Mouse (Mus musculus) embryonic facial prominence, embryonic 15.5 days (tissue): ENCODE data around the gene Znhit1. TPM values are rescaled to one million over a fixed set of nuclear protein-coding genes. Genes with fewer than 3 reads are reported as not detected.

Experiments used
- ATAC-seq: fragments of 200-750 bp; cut with Nextera tagmentation; 2 replicates; pipeline ENCODE4 v1.8.0; 2017; ENCODE audit warnings: low read depth, moderate TSS enrichment; ENCODE audit not compliant: insufficient number of reproducible peaks, low FRiP score, low TSS enrichment
- H3K27ac ChIP-seq: fragments of 300-500 bp; sonication (generic); replicated peaks from 2 replicates; pipeline ENCODE4 v1.5.1; 2015; ENCODE audit warnings: mild to moderate bottlenecking, inconsistent platforms
- H3K27me3 ChIP-seq: fragments of 300-500 bp; sonication (generic); 2 replicates; pipeline ENCODE4 v1.6.1; 2015; ENCODE audit warnings: inconsistent platforms
- H3K36me3 ChIP-seq: fragments of 300-500 bp; sonication (generic); 2 replicates; pipeline ENCODE4 v1.6.1; 2015; ENCODE audit warnings: mild to moderate bottlenecking, inconsistent platforms
- H3K4me1 ChIP-seq: fragments of 300-500 bp; sonication (generic); 2 replicates; pipeline ENCODE4 v1.6.1; 2015; ENCODE audit warnings: inconsistent platforms
- H3K4me2 ChIP-seq: fragments of 300-500 bp; sonication (generic); replicated peaks from 2 replicates; pipeline ENCODE4 v1.6.1; 2015; ENCODE audit warnings: mild to moderate bottlenecking, inconsistent platforms
- H3K4me3 ChIP-seq: fragments of 300-500 bp; sonication (generic); replicated peaks from 2 replicates; pipeline ENCODE4 v1.5.1; 2015; ENCODE audit warnings: mild to moderate bottlenecking, inconsistent platforms
- H3K9ac ChIP-seq: fragments of 300-500 bp; sonication (generic); 2 replicates; pipeline ENCODE4 v1.6.1; 2015; ENCODE audit warnings: inconsistent platforms
- H3K9me3 ChIP-seq: fragments of 300-500 bp; sonication (generic); replicated peaks from 2 replicates; pipeline ENCODE4 v1.6.1; 2016; ENCODE audit warnings: inconsistent platforms
- WGBS: fragments of 180-500 bp; shearing (Covaris S2); methylation state at CpG from one replicate; pipeline ENCODE4 v1.1.7; 2015; 5-methylcytosine and 5-hydroxymethylcytosine counted together
- polyA plus RNA-seq: library from polyadenylated mRNA; unstranded; fragments of >200 nt; fragmentation: Nextera tagmentation; extraction: Ambion mirVana; gene quantifications from 2 replicates; pipeline ENCODE4 v1.2.1, GENCODE M21; 2015

Znhit1 gene
- polyA plus RNA-seq, 1 experiment from 2014 or later = 120 TPM

DNA sequence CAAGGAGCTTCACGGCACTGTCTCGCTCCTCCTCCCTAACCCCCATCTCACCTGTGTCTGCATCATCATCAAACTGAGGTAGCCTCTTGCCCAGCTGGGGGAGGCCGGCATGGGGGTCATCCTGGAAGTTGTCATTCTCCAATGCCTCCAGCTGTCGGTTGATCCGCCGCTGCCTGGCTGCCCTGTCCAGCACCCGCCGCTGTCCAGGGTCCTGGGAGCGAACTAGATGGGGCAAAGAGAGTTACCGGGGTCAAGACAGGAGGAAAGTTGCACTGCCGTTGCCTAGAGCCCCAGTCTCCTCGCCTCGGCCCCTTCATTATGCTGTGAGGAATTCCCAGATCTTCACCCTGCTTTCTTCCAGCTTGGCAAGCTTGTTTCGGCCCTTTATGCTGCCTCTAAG, 3.0 kb downstream of the Znhit1 start:
- peaks cover 18% of the 10 kb centered on the region for H3K4me1 ChIP-seq
- no peak overlapping the region for H3K27ac ChIP-seq
- H3K36me3 ChIP-seq = peaks cover 51% of the 10 kb centered on the region
- no peak overlapping the region for H3K4me3 ChIP-seq
- no peak overlapping the region for H3K4me2 ChIP-seq
- H3K27me3 ChIP-seq = no peaks in the 10 kb centered on the region
- no peaks in the 10 kb centered on the region for H3K9me3 ChIP-seq
- no peak for ATAC-seq
- no peak overlapping the region for H3K9ac ChIP-seq
- 50% methylated on average over 14 of the region's 14 CpGs for WGBS

GRCm38 (mm10) chr5:136982338-136982930, 5.4 kb downstream of the Znhit1 start:
- H3K27me3 ChIP-seq = no peaks in the 10 kb centered on the region
- no peaks in the 10 kb centered on the region for H3K9me3 ChIP-seq
- H3K36me3 ChIP-seq = peaks cover 40% of the 10 kb centered on the region
- H3K4me1 ChIP-seq = peaks cover 6% of the 10 kb centered on the region
- ATAC-seq = no peak
- no peak overlapping the region for H3K4me2 ChIP-seq
- H3K4me3 ChIP-seq = no peak overlapping the region
- WGBS = 52% methylated on average over 13 of the region's 16 CpGs
- H3K27ac ChIP-seq = no peak overlapping the region
- H3K9ac ChIP-seq = no peak overlapping the region

- H3K4me3 ChIP-seq = no peak overlapping the region
- H3K36me3 ChIP-seq = peaks cover 40% of the 10 kb centered on the region
- H3K9ac ChIP-seq = no peak overlapping the region
- H3K27ac ChIP-seq = no peak overlapping the region
- WGBS = 85% methylated on average over 8 of the region's 8 CpGs
- H3K4me1 ChIP-seq = peaks cover 3% of the 10 kb centered on the region
- no peak for ATAC-seq
- H3K4me2 ChIP-seq = no peak overlapping the region
- H3K9me3 ChIP-seq = no peaks in the 10 kb centered on the region
- no peaks in the 10 kb centered on the region for H3K27me3 ChIP-seq
These were observed 6.8 kb downstream of the Znhit1 start for GRCm38 (mm10) chr5:136980974-136981373.

GRCm38 (mm10) chr5:136979762-136980161, 8.1 kb downstream of the Znhit1 start:
- Histone ChIP-seq H3K4me2 (no peak overlapping the region), H3K27me3 (no peaks in the 10 kb centered on the region), H3K9ac (no peak overlapping the region), H3K36me3 (peaks cover 39% of the 10 kb centered on the region), H3K4me1 (no peaks in the 10 kb centered on the region), H3K27ac (no peak overlapping the region), H3K9me3 (no peaks in the 10 kb centered on the region), H3K4me3 (no peak overlapping the region)
- 70% methylated on average over 2 of the region's 2 CpGs for WGBS
- ATAC-seq = no peak

- peaks cover 22% of the 10 kb centered on the region for H3K36me3 ChIP-seq
- no peaks in the 10 kb centered on the region for H3K4me1 ChIP-seq
- no peak overlapping the region for H3K9ac ChIP-seq
- H3K27me3 ChIP-seq = no peaks in the 10 kb centered on the region
- no peak overlapping the region for H3K27ac ChIP-seq
- no peak overlapping the region for H3K4me3 ChIP-seq
- ATAC-seq = no peak
- no peak overlapping the region for H3K4me2 ChIP-seq
- 58% methylated on average over 4 of the region's 4 CpGs for WGBS
- no peaks in the 10 kb centered on the region for H3K9me3 ChIP-seq
These were observed 10.1 kb downstream of the Znhit1 start for GRCm38 (mm10) chr5:136977769-136978168.

GRCm38 (mm10) chr5:136973670-136974069, 14.2 kb downstream of the Znhit1 start:
- Histone ChIP-seq H3K9ac (no peak overlapping the region), H3K4me1 (no peaks in the 10 kb centered on the region), H3K27me3 (no peaks in the 10 kb centered on the region), H3K27ac (no peak overlapping the region), H3K4me2 (no peak overlapping the region), H3K9me3 (no peaks in the 10 kb centered on the region), H3K4me3 (no peak overlapping the region), H3K36me3 (no peaks in the 10 kb centered on the region)
- ATAC-seq = no peak
- 79% methylated on average over 8 of the region's 8 CpGs for WGBS

DNA sequence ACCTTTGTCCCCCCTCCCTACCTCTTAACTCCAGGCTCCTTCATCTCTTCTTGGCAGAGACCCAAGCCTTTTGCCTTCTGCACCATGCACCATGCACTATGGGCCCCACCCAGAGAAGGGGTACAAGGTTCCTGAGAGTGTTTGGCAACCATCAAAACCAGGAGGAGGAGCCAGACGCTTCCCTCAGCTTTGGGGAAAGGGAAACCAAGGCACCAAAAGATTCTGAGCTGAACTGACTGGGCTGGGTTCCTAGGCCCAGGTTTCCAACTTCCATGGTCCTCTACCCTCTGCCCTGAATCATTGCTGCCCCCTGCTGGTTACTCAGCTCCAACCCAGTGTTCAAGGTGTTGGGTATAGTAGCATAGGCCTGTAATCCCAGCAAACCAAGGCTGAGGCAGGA, 17.1 kb downstream of the Znhit1 start:
- H3K36me3 ChIP-seq = peaks cover 11% of the 10 kb centered on the region
- peaks cover 4% of the 10 kb centered on the region for H3K4me1 ChIP-seq
- H3K27ac ChIP-seq = no peak overlapping the region
- no peak overlapping the region for H3K9ac ChIP-seq
- H3K27me3 ChIP-seq = no peaks in the 10 kb centered on the region
- no peak overlapping the region for H3K4me3 ChIP-seq
- H3K9me3 ChIP-seq = no peaks in the 10 kb centered on the region
- no peak overlapping the region for H3K4me2 ChIP-seq
- WGBS = 55% methylated on average over 1 of the region's 1 CpGs
- ATAC-seq = no peak

GRCm38 (mm10) chr5:136967592-136967991, 20.2 kb downstream of the Znhit1 start:
- H3K4me1 ChIP-seq = peaks cover 11% of the 10 kb centered on the region
- 71% methylated on average over 10 of the region's 10 CpGs for WGBS
- H3K4me2 ChIP-seq = no peak overlapping the region
- H3K27me3 ChIP-seq = no peaks in the 10 kb centered on the region
- ATAC-seq = no peak
- peaks cover 39% of the 10 kb centered on the region for H3K36me3 ChIP-seq
- no peak overlapping the region for H3K27ac ChIP-seq
- no peak overlapping the region for H3K4me3 ChIP-seq
- H3K9me3 ChIP-seq = no peaks in the 10 kb centered on the region
- H3K9ac ChIP-seq = no peak overlapping the region

- Histone ChIP-seq H3K9ac (no peak overlapping the region), H3K9me3 (no peaks in the 10 kb centered on the region), H3K4me3 (no peak overlapping the region), H3K27me3 (no peaks in the 10 kb centered on the region), H3K27ac (no peak overlapping the region), H3K36me3 (peaks cover 39% of the 10 kb centered on the region), H3K4me1 (peaks cover 11% of the 10 kb centered on the region), H3K4me2 (no peak overlapping the region)
- 85% methylated on average over 4 of the region's 4 CpGs for WGBS
- no peak for ATAC-seq
These were observed 20.9 kb downstream of the Znhit1 start for GRCm38 (mm10) chr5:136966861-136967455.

DNA sequence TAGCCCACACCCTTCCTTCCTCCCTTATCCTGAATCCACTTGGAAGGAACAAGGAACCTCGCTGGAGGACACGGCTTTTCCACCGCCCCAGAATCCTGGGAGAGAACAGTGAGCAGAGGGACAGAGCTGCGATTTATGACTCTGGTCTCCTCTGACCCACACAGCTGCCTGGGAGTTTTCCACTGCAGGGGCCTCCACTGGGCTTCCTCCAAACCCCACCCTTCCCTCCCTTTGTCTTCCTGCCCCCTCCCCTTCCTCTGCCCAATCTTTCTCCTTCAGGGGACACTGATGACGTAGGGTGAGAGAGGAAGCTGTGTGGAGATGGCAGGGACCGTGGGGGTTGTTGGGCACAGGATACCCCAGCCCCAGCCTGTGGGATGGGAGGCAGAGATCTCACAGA, 21.5 kb downstream of the Znhit1 start, which contains the start of gene Cldn15:
Gene Cldn15 (plus strand): TSS at position 286 of the 400 bp plus-strand sequence.
- Histone ChIP-seq H3K36me3 (peaks cover 39% of the 10 kb centered on the region), H3K27me3 (no peaks in the 10 kb centered on the region), H3K9ac (no peak within 1 kb of the TSS), H3K9me3 (no peaks in the 10 kb centered on the region), H3K4me1 (peaks cover 14% of the 10 kb centered on the region), H3K4me3 (no peak within 1 kb of the TSS), H3K27ac (no peak within 1 kb of the TSS; the same call in 1 of the 2 replicates), H3K4me2 (no peak within 1 kb of the TSS)
- no peak for ATAC-seq
- WGBS = 61% methylated on average over 6 of the region's 6 CpGs

DNA sequence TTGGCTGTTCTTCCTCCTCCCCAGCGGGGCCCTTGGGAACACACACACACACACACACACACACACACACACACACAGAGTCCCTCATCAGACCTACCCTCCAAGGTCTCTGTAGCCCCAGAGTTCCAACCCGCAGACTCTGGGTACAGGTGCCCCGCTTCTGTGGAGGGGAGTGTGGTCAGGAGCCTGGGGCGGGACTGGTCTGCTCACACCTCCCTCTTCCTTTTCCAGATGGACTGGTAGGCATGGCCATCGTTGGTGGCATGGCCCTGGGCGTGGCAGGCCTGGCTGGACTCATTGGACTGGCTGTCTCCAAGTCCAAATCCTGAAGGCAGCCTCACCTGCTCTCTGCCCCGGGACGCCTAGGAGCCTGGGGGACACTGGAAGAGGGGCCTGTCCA, 22.1 kb downstream of the Znhit1 start:
- H3K4me1 ChIP-seq = peaks cover 14% of the 10 kb centered on the region
- H3K4me2 ChIP-seq = no peak overlapping the region
- no peak overlapping the region for H3K9ac ChIP-seq
- H3K27ac ChIP-seq = no peak overlapping the region; the same call in 1 of the 2 replicates
- no peaks in the 10 kb centered on the region for H3K27me3 ChIP-seq
- peaks cover 39% of the 10 kb centered on the region for H3K36me3 ChIP-seq
- WGBS = 94% methylated on average over 8 of the region's 8 CpGs
- no peak for ATAC-seq
- H3K9me3 ChIP-seq = no peaks in the 10 kb centered on the region
- no peak overlapping the region for H3K4me3 ChIP-seq

GRCm38 (mm10) chr5:136965210-136965609, 22.6 kb downstream of the Znhit1 start:
- H3K27me3 ChIP-seq = no peaks in the 10 kb centered on the region
- no peak overlapping the region for H3K4me2 ChIP-seq
- no peak overlapping the region for H3K27ac ChIP-seq
- no peak overlapping the region for H3K9ac ChIP-seq
- 84% methylated on average over 9 of the region's 9 CpGs for WGBS
- H3K9me3 ChIP-seq = no peaks in the 10 kb centered on the region
- peaks cover 14% of the 10 kb centered on the region for H3K4me1 ChIP-seq
- no peak for ATAC-seq
- H3K4me3 ChIP-seq = no peak overlapping the region
- H3K36me3 ChIP-seq = peaks cover 39% of the 10 kb centered on the region
